Mouse (Mus musculus) cerebellum, postnatal 14 days (tissue): ENCODE results near the gene Phka2.

Experiments used
- DNase-seq, 2 experiments: peaks; one replicate each; pipeline ENCODE4 v3.0.0; 2021; ENCODE audit warnings: mixed read lengths in 2 of 2

Phka2 gene

DNA sequence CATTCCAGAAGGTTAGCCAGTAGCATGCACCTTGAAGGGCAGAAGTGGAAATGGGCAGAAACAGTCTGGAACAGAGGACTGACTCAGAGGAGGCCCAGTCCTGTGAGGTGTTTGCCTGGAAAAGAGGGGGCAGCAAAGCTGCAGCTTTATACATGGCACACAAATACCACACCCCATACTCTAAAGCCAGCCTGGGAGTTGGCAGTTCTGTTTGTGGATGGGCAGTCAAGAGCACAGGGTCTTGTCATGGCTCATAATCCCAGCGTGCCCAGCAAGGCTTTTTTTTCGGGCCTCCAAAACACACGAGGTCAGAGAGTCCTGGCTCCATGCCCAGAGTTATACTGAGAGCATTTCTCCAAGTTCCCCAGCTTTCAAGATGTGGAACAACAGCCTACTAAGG, 99.1 kb downstream of the Phka2 start:
- DNase-seq: peak in 1 of 2 experiments; percentile 22

- DNase-seq: no peak
These were observed 100.8 kb downstream of the Phka2 start for GRCm38 (mm10) chrX:160602770-160603169.

DNA sequence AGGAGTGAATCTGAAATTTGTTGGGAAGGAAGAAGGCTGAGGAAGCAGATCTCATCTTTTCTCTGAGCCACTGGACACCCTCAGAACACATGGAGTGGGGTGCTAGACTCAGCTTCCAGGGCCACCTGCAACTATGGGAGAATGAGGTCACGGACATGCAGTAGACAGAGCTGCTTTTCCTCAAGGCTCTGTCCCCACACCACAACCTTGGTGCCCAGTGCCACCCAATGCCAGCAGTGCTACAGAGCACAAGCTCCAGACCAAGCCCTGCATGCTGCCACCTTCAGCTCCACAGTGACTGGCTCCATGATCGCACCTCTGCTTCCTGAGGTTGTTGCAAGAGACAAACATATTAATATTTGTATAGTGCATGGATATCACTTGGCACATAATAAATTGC, 101.3 kb downstream of the Phka2 start:
- no peak for DNase-seq

GRCm38 (mm10) chrX:160603981-160604541, 102.1 kb downstream of the Phka2 start:
- DNase-seq: no peak

DNA sequence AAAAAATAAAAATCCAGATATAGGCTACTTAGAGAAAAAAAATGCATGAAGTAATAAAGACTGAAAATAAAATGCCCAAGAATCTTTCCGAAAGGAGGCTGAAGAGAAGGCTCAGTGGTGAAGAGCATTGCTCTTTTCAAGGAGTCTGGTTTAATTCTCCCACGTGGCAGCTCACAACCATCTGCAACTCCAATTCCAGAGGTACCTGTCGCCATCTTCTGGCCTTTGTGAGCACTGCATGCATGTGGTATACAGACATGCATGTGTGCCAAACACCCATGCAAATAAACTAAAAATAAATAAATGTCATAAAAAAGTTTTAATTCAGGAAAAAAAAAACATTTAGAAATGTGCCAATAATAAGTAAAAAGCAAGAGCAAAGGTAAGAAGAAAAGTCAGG, 107.9 kb downstream of the Phka2 start:
- DNase-seq: peak; percentile 34 to 57

- DNase-seq: no peak
These were observed 108.5 kb downstream of the Phka2 start for GRCm38 (mm10) chrX:160610482-160610881.

DNA sequence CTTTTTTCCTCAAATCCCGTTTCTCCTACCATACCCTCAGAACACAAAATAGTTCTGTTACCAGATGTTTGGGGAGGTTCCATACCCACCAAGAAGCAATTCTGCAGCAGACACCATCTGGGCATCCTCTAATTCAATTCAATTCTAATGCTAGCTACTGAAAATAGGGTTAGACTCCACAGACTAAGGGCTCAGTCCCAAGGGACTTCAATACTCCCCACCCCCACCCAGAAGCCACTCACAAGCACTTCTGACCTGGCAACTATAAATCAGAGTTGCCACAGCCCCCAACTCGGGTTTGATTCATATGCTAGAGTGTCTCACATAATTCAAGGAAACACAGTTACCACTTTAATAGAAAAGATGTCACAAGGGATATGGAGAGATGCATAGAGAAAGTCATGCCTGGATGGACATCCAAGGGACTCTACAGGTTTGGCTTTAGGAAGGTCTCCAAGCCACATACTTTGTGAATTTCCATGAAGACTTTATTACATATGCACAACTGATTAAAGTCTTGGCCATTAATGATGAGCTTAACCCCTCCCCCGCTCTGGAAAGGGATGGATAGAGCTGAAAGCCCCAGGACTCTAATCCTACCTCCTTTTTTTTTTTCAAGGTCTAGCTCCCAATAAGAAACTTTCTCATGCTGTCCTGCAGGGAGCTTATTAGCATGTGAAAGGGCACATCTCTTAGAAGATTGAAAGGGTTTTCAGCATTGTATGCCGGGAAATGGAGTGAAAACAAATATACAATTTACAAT, 109.1 kb downstream of the Phka2 start:
- DNase-seq: no peak
